Mouse (Mus musculus) bone marrow, adult 2 months (tissue): ENCODE measurements around the gene 1500009C09Rik.

Experiments used
- CTCF ChIP-seq: fragments of 200-500 bp; IDR thresholded peaks from 2 replicates; pipeline ENCODE4 v1.5.1; 2011; ENCODE audit warnings: low read length, control low read depth; ENCODE audit not compliant: control insufficient read depth, insufficient read depth
- POLR2A ChIP-seq: fragments of 200-500 bp; IDR thresholded peaks from 2 replicates; pipeline ENCODE4 v1.6.1; 2011; ENCODE audit warnings: low read depth, mild to moderate bottlenecking, control low read depth, low read length, borderline replicate concordance; ENCODE audit not compliant: control insufficient read depth

GRCm38 (mm10) chr15:82252097-82252496, at the start of gene 1500009C09Rik:
- TF ChIP-seq CTCF (no peak), POLR2A (no peak)
